Mouse (Mus musculus) hindbrain, embryonic 13.5 days (tissue): ENCODE measurements around the gene C530008M17Rik. TPM values are rescaled to one million over a fixed set of nuclear protein-coding genes. Genes with fewer than 3 reads are reported as not detected.
A peak's percentile ranks its signal among the peaks of the same experiment; 100 is the strongest.

Source experiments
- ATAC-seq: fragments of 200-750 bp; cut with Nextera tagmentation; 2 replicates; pipeline ENCODE4 v1.8.0; 2017; ENCODE audit warnings: moderate TSS enrichment; ENCODE audit not compliant: low FRiP score
- H3K27ac ChIP-seq: fragments of 300-500 bp; sonication (generic); 2 replicates; pipeline ENCODE4 v1.5.1; 2015; ENCODE audit warnings: inconsistent platforms, mild to moderate bottlenecking, moderate library complexity
- H3K27me3 ChIP-seq: fragments of 300-500 bp; sonication (generic); 2 replicates; pipeline ENCODE4 v1.6.1; 2015; ENCODE audit warnings: mild to moderate bottlenecking, inconsistent platforms
- H3K36me3 ChIP-seq: fragments of 300-500 bp; sonication (generic); 2 replicates; pipeline ENCODE4 v1.6.1; 2015; ENCODE audit warnings: mild to moderate bottlenecking, inconsistent platforms
- H3K4me1 ChIP-seq: fragments of 300-500 bp; sonication (generic); replicated peaks from 2 replicates; pipeline ENCODE4 v1.6.1; 2015; ENCODE audit warnings: inconsistent platforms
- H3K4me2 ChIP-seq: fragments of 300-500 bp; sonication (generic); 2 replicates; pipeline ENCODE4 v1.6.1; 2015; ENCODE audit warnings: inconsistent platforms, mild to moderate bottlenecking, moderate library complexity
- H3K4me3 ChIP-seq: fragments of 300-500 bp; sonication (generic); 2 replicates; pipeline ENCODE4 v1.5.1; 2015; ENCODE audit warnings: mild to moderate bottlenecking, inconsistent platforms
- H3K9ac ChIP-seq: fragments of 300-500 bp; sonication (generic); 2 replicates; pipeline ENCODE4 v1.6.1; 2015; ENCODE audit warnings: mild to moderate bottlenecking, inconsistent platforms
- H3K9me3 ChIP-seq: fragments of 300-500 bp; sonication (generic); 2 replicates; pipeline ENCODE4 v1.6.1; 2016; ENCODE audit warnings: inconsistent platforms
- WGBS: fragments of 180-500 bp; shearing (Covaris S2); methylation state at CpG from one replicate; pipeline ENCODE4 v1.1.7; 2015; 5-methylcytosine and 5-hydroxymethylcytosine counted together
- polyA plus RNA-seq: library from polyadenylated mRNA; unstranded; fragments of >200 nt; fragmentation: Nextera tagmentation; extraction: Ambion mirVana; gene quantifications from 2 replicates; pipeline ENCODE4 v1.2.1, GENCODE M21; 2015

C530008M17Rik gene
- polyA plus RNA-seq, 1 experiment from 2014 or later: 77.6 TPM

DNA sequence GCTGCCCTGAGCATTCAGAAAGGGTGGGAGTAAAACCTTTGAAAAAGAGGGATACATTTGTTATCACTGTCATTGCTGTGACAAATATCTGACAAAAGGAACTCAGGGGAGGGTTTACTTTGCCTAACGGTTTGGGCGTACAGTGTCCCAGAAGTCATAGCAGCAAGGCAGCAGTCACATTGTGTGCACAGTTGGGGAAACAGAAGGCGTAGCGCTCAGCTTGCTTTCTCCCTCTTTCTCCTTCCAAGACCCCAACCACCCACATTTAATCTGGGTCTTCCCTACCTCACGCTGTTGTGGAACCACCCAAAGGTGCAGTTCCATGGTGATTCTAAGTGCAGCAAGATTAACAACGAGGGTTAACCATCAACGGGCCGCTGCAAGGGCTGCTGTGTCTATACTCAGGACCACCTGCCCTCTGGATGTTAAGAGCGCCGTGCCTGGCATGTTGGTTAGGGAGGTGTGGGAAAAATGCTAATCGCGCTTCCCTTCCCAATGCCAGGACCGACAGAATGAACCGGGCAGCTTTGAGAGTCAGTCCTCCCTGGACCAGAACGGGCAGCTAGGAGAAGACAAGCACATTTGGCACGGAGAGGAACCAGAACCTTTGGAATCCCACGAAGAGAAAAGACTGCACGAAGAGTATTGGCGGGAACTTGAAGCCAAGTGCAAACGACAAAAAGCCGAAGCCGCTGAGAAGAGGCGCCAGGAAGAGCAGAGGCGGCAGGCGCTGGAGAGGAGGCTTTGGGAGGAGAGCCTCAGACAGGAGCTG is 199.7 kb downstream of the C530008M17Rik start:
- 27% methylated on average over 25 of the region's 25 CpGs for WGBS
- ATAC-seq: no peak
- Histone ChIP-seq H3K27me3 (peaks cover 26% of the 10 kb centered on the region), H3K4me1 (peaks cover 19% of the 10 kb centered on the region), H3K36me3 (peaks cover 63% of the 10 kb centered on the region), H3K4me3 (no peak overlapping the region), H3K9ac (no peak overlapping the region), H3K4me2 (peak overlapping the region; percentile 41), H3K27ac (no peak overlapping the region), H3K9me3 (no peaks in the 10 kb centered on the region)

DNA sequence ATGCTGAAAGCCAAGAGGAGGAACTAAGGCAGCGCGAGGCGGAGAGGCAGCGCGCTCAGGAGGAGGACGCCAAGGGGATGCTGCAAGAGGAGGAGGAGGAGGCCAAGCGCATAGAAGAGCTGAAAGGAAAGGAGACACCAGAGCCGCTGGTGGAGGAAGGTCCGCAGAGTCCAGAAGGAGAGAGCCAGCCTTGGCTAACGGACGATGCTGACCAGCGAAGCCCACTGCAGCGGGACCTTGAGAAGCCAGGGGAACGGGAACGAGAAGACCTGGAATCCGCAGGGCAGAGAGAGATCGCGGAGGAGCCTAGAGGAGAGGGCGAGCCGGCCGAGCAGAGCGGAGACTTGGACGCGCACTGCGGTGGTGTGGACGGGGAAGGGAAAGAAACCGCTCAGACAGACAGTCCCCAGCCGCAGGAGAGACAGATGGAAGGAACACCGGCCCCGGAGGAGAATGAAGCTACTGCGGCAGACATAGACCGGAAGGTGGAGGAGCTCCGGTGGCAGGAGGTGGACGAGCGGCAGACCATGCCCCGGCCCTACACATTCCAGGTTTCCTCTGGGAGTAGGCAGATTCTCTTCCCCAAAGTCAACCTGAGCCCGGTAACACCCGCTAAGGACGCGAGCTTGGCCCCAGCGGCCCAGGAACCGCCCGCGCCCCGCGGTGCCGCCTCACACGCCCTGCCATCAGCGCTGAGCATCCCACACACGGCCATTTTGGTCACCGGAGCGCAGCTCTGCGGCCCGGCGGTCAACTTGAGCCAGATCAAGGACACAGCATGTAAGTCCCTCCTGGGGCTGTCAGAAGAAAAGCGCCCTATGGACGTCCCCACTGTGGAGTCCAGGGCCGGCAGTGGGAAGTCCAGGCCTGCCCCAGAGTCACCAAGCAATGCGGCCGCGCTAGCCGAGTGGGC is 201.0 kb downstream of the C530008M17Rik start:
- Histone ChIP-seq H3K4me2 (peak overlapping the region; percentile 41), H3K27me3 (peaks cover 26% of the 10 kb centered on the region), H3K9me3 (no peaks in the 10 kb centered on the region), H3K36me3 (peaks cover 61% of the 10 kb centered on the region), H3K9ac (peak overlapping the region; percentile 49), H3K4me3 (peak overlapping the region; percentile 22), H3K4me1 (peaks cover 18% of the 10 kb centered on the region), H3K27ac (no peak overlapping the region)
- ATAC-seq: no peak
- 21% methylated on average over 62 of the region's 62 CpGs for WGBS

DNA sequence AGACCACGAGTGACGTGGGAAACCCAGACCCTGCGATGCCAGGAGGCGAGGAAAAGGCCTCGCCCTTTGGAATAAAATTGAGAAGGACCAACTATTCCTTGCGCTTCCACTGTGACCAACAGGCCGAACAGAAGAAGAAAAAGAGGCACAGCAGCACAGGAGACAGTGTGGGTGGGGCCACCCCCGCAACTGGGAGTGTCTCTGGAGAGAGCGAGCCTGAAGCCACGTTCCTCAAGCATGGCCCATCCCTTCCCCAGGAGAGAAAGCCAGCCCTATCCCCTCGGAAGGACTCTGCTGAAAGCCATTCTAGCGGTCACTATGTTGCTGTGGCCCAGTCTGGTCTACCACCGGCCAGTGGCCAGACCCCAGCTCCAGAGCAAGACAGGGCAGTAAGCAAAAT is 202.1 kb downstream of the C530008M17Rik start:
- Histone ChIP-seq H3K36me3 (peaks cover 55% of the 10 kb centered on the region), H3K4me2 (no peak overlapping the region), H3K27ac (peak overlapping the region; percentile 4; the same call in 1 of the 2 replicates), H3K9me3 (no peaks in the 10 kb centered on the region), H3K27me3 (peaks cover 26% of the 10 kb centered on the region), H3K4me3 (no peak overlapping the region), H3K4me1 (peaks cover 18% of the 10 kb centered on the region), H3K9ac (no peak overlapping the region; the same call in 1 of the 2 replicates)
- no peak for ATAC-seq
- 71% methylated on average over 13 of the region's 13 CpGs for WGBS

DNA sequence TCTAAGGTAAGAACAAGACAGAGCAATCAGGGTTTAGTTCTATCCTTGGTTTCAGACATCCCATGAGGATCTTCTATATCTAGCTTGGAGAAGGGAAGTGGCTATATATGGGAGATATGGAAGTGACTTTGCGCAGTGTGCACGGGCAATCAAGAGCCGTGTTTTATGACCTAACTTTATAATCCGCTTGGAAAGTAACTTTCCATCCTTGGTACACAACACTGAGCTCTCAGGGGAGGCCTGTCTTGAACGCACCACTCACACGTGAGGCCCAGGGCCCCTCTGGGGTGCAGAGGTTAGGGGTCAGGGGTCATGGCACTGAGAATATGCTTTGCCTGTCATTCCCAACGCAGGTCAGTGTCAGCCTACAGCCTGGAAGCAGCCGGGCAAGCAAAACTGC is 210.5 kb downstream of the C530008M17Rik start:
- 78% methylated on average over 8 of the region's 8 CpGs for WGBS

DNA sequence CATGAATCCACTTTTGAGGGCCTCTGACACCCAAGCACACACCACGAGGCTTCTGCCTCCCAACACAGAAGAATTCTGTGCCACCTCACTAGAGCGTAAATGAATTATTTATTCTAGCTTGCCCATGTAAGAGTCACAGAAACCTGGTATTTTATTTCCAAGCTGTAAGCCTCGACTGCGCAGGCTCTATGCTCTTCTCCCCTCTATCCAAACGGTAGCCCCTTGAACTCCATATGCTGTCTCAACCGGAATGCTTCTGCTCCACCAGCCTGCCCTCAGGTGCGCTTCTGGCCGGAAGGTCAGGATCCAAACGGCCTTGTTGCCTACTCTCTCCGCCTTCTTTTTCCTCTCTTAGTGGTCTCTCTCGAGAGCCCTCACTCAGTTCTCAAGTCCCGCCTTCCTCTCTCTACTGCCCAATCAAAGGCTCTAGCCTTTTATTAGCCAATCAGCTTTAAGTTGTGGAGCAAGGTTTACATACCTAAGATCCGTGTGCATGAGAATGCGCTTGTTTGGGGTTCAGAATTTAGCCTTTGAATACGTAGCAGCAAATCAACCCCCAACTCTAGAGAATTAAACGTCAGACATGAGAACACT is 212.5 kb downstream of the C530008M17Rik start:
- Histone ChIP-seq H3K9ac (0 out of 2 replicates have a peak overlapping the region, but pooled peaks have one; percentile 24), H3K4me3 (peak overlapping the region; percentile 19), H3K4me1 (no peaks in the 10 kb centered on the region), H3K4me2 (peak overlapping the region; percentile 40), H3K36me3 (peaks cover 79% of the 10 kb centered on the region), H3K27ac (no peak overlapping the region), H3K27me3 (no peaks in the 10 kb centered on the region), H3K9me3 (no peaks in the 10 kb centered on the region)
- WGBS: 28% methylated on average over 16 of the region's 16 CpGs
- ATAC-seq: peak; percentile 68

More for the DNA sequence above, 210.5 kb downstream of the C530008M17Rik start:
- Histone ChIP-seq H3K36me3 (peaks cover 67% of the 10 kb centered on the region), H3K27me3 (no peaks in the 10 kb centered on the region), H3K9ac (no peak overlapping the region), H3K27ac (no peak overlapping the region), H3K4me1 (no peaks in the 10 kb centered on the region), H3K4me3 (no peak overlapping the region), H3K9me3 (no peaks in the 10 kb centered on the region), H3K4me2 (no peak overlapping the region)
- ATAC-seq: no peak

DNA sequence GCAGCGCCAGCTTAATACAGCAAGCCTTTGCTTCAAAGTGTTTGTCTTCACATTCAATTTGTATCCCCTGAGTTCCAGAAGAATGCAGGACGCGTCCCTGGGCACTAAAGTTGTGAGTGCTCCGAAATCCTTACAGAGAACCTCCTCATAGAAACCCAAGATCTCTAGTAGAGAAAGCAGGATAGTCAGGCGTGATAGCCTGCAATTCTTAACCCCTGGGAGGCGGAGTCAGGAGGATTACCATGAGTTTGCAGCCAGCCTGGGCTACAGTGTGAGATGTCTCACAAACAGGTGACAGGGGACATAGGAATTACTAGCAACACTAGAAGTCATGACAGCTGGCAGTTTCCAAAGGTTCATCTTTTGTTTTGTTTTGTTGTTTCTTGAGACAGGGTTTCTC is 213.2 kb downstream of the C530008M17Rik start:
- peaks cover 84% of the 10 kb centered on the region for H3K36me3 ChIP-seq
- H3K4me3 ChIP-seq: 0 out of 2 replicates have a peak overlapping the region, but pooled peaks have one; percentile 19
- no peaks in the 10 kb centered on the region for H3K27me3 ChIP-seq
- H3K9me3 ChIP-seq: no peaks in the 10 kb centered on the region
- no peaks in the 10 kb centered on the region for H3K4me1 ChIP-seq
- peak overlapping the region; percentile 40 for H3K4me2 ChIP-seq
- no peak overlapping the region for H3K9ac ChIP-seq
- H3K27ac ChIP-seq: no peak overlapping the region
- 58% methylated on average over 6 of the region's 6 CpGs for WGBS
- no peak for ATAC-seq

DNA sequence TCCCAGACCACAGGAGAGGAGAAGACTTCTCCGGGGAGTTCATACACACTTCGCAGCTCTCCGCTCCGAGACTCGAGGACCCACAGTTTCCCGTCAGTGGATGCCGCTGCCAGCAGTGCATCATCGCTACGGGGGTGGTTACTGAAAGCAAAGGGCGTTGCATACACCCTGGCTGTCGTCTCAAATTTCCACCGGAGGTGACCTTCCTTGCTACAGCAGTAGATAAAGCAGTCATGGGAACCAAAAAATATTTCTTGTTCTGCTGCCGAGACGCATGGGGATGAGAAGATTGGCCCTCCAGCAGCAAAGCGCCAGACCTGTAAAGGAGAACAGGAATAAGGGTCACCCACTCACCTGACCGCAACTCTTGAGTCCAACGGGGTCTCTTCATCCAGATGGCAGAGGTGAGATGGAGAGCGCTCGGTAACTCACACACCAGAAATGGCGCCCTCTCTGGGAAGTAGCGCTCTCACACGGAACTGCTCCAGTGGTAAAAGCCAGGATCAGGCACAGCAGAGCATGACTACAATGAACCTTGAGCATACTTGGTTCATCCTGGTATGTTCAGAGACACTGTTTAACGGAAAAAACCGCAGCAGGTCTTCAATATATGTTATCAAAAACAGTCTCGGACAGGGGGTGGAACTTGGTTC is 219.9 kb downstream of the C530008M17Rik start:
- no peak overlapping the region for H3K4me3 ChIP-seq
- 92% methylated on average over 25 of the region's 25 CpGs for WGBS
- H3K9me3 ChIP-seq: no peaks in the 10 kb centered on the region
- no peaks in the 10 kb centered on the region for H3K4me1 ChIP-seq
- no peak overlapping the region for H3K27ac ChIP-seq
- no peak overlapping the region for H3K4me2 ChIP-seq
- H3K27me3 ChIP-seq: no peaks in the 10 kb centered on the region
- ATAC-seq: no peak
- H3K36me3 ChIP-seq: peaks cover 67% of the 10 kb centered on the region
- H3K9ac ChIP-seq: no peak overlapping the region

DNA sequence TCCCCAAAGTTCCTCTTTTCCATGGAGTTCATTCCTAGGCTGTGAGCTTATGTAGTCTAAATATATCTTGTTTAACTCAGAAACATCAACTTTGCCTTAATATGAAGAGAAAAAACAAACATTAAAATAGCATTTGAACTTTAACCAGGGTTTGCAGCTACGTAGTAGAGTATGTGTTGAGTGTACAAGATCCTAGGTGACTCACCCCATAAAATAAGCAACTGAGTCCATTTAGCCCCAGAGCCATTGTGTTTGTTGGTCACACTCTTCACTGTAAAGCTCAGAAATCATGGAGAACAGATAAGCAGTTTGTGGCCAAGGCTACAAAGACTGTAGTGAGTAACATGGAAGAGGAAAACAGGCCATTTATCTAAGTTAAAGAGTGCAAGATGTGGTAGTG is 227.8 kb downstream of the C530008M17Rik start:
- no peaks in the 10 kb centered on the region for H3K9me3 ChIP-seq
- no peak overlapping the region for H3K9ac ChIP-seq
- H3K4me2 ChIP-seq: no peak overlapping the region
- ATAC-seq: no peak
- no peak overlapping the region for H3K27ac ChIP-seq
- no peaks in the 10 kb centered on the region for H3K4me1 ChIP-seq
- WGBS: 96% methylated on average over 1 of the region's 1 CpGs
- H3K27me3 ChIP-seq: no peaks in the 10 kb centered on the region
- H3K36me3 ChIP-seq: peaks cover 66% of the 10 kb centered on the region
- H3K4me3 ChIP-seq: no peak overlapping the region

DNA sequence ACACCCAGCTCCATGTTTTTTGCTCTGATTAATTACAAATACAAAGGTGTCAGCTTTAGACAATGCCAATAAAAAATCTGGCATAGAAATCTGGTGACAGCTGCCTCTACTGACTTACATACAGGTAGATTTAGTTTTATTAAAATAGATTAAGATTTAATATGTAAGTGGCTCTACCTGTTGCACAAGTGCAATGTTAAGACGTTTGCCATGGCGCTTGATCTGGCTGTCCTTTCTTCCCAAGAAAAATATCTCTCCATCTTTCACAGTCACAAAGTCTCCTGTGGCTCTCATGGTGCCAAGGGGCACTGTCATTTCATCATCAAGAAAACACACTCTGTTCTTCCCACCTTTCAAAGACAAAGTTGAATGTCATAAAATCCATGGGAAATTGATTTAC is 230.7 kb downstream of the C530008M17Rik start:
- H3K4me2 ChIP-seq: no peak overlapping the region
- H3K9ac ChIP-seq: no peak overlapping the region
- H3K27ac ChIP-seq: no peak overlapping the region
- H3K9me3 ChIP-seq: no peaks in the 10 kb centered on the region
- no peak overlapping the region for H3K4me3 ChIP-seq
- peaks cover 76% of the 10 kb centered on the region for H3K36me3 ChIP-seq
- H3K27me3 ChIP-seq: no peaks in the 10 kb centered on the region
- whole genome bisulfite sequencing: 95% methylated on average over 2 of the region's 2 CpGs
- no peaks in the 10 kb centered on the region for H3K4me1 ChIP-seq
- ATAC-seq: no peak

DNA sequence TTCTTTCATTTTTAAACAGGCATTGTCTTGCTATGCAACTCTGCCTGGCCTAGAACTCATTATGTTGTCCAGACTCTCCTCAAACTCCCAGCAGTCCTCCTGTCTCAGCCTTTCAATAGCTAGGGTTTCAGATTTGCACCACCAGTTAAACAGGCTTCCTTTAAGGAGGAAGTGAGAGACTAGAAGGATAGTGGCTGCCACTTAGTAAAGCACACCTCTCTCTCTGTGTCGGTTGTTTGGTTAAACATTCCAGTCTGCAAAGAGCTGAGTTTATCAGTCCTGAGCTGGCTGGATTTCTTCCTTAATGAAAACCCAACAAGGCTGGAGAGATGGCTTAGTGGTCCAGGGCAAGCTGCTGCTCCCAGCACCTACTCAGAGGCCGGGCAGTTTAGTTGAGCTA is 236.3 kb downstream of the C530008M17Rik start:
- Histone ChIP-seq H3K9me3 (no peaks in the 10 kb centered on the region), H3K27me3 (no peaks in the 10 kb centered on the region), H3K4me2 (no peak overlapping the region), H3K4me3 (no peak overlapping the region), H3K4me1 (no peaks in the 10 kb centered on the region), H3K9ac (no peak overlapping the region), H3K27ac (no peak overlapping the region), H3K36me3 (peaks cover 78% of the 10 kb centered on the region)
- WGBS: 91% methylated on average over 2 of the region's 2 CpGs
- no peak for ATAC-seq

DNA sequence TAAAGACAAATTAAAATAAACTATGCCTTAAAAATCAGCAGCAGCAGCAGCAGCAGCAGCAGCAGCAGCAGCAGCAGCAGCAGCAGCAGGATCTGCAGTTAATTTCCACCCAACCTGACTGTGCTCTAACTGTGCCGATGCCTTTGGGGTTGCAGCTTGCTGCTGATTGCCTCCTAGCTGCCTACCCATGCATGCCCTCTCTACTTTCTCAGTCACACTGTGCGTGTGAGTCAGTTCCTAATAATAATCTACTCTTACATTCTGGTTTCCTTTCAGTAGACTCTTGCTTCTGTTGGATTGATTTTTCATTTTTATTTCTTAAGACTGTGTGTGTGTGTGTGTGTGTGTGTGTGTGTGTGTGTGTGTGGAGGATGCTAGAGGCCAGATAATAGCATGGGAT is 236.8 kb downstream of the C530008M17Rik start:
- no peaks in the 10 kb centered on the region for H3K27me3 ChIP-seq
- no peak overlapping the region for H3K4me3 ChIP-seq
- H3K36me3 ChIP-seq: peaks cover 76% of the 10 kb centered on the region
- ATAC-seq: no peak
- H3K9ac ChIP-seq: no peak overlapping the region
- H3K27ac ChIP-seq: no peak overlapping the region
- no peaks in the 10 kb centered on the region for H3K4me1 ChIP-seq
- H3K4me2 ChIP-seq: no peak overlapping the region
- no peaks in the 10 kb centered on the region for H3K9me3 ChIP-seq
- 91% methylated on average over 2 of the region's 2 CpGs for WGBS

DNA sequence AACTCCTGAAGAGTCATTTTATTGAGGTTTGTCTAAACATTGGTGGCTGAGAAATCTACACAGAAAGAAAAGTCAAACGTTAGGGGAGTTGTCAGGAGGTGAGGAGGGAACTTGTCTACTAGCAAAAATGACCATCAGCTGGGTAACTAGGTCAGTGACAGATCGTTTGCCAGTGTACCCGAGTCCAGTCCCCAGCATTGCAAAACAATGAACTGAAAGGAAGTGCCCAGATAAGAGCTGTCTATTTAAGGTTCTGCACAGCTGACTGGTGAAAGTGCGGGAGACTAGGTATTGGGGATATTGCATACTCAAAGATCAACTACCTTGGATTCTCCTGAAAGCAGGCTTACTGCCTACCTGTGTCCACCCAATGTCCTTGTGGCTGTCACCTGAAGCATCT is 245.8 kb downstream of the C530008M17Rik start:
- H3K27me3 ChIP-seq: no peaks in the 10 kb centered on the region
- H3K4me1 ChIP-seq: peaks cover 12% of the 10 kb centered on the region
- 84% methylated on average over 4 of the region's 4 CpGs for WGBS
- no peak overlapping the region for H3K9ac ChIP-seq
- no peak overlapping the region for H3K4me2 ChIP-seq
- H3K9me3 ChIP-seq: no peaks in the 10 kb centered on the region
- no peak overlapping the region for H3K27ac ChIP-seq
- H3K36me3 ChIP-seq: peaks cover 14% of the 10 kb centered on the region
- no peak for ATAC-seq
- H3K4me3 ChIP-seq: no peak overlapping the region
